Mouse (Mus musculus) liver, adult (tissue): ENCODE measurements around the gene Tex19.2.

Experiments
- GATA4 ChIP-seq: IDR thresholded peaks from 2 replicates; pipeline ENCODE4 v1.6.1; 2014; ENCODE audit warnings: mild to moderate bottlenecking, low read length; ENCODE audit not compliant: insufficient replicate concordance

The Tex19.2 gene

GRCm38 (mm10) chr11:121118577-121118976 is at the start of gene Tex19.2:
TSS of gene Tex19.2 (minus strand) at chr11:121118677.
- TF ChIP-seq GATA4, result no peak

- TF ChIP-seq GATA4, result no peak
Observed at GRCm38 (mm10) chr11:121163751-121164150, 45.3 kb upstream of the Tex19.2 start.

- TF ChIP-seq GATA4, result no peak
Observed at GRCm38 (mm10) chr11:121160636-121161346, 42.3 kb upstream of the Tex19.2 start.

- TF ChIP-seq GATA4, result no peak
Observed at GRCm38 (mm10) chr11:121159971-121160370, 41.5 kb upstream of the Tex19.2 start, which contains the start of gene Uts2r. TSS of gene Uts2r (plus strand) at chr11:121160271.

GRCm38 (mm10) chr11:121156411-121156891 is 38.0 kb upstream of the Tex19.2 start:
- no peak for TF ChIP-seq GATA4

GRCm38 (mm10) chr11:121154203-121154602 is 35.7 kb upstream of the Tex19.2 start:
- TF ChIP-seq GATA4, result no peak

- TF ChIP-seq GATA4, result no peak
Observed at GRCm38 (mm10) chr11:121148193-121148592, 29.7 kb upstream of the Tex19.2 start.

- no peak for TF ChIP-seq GATA4
Observed at GRCm38 (mm10) chr11:121145865-121146264, 27.4 kb upstream of the Tex19.2 start, which contains the start of gene Tex19.1. TSS of gene Tex19.1 (plus strand) at chr11:121146143.

GRCm38 (mm10) chr11:121143325-121144015 is 25.0 kb upstream of the Tex19.2 start:
- no peak for TF ChIP-seq GATA4

- TF ChIP-seq GATA4, result no peak
Observed at GRCm38 (mm10) chr11:121138732-121139131, 20.3 kb upstream of the Tex19.2 start.

- no peak for TF ChIP-seq GATA4
Observed at GRCm38 (mm10) chr11:121137682-121138081, 19.2 kb upstream of the Tex19.2 start.

- TF ChIP-seq GATA4, result no peak
Observed at GRCm38 (mm10) chr11:121134600-121134999, 16.1 kb upstream of the Tex19.2 start.

- TF ChIP-seq GATA4, result no peak
Observed at GRCm38 (mm10) chr11:121129616-121130015, 11.1 kb upstream of the Tex19.2 start.

GRCm38 (mm10) chr11:121127441-121127840 is 9.0 kb upstream of the Tex19.2 start:
- no peak for TF ChIP-seq GATA4

- no peak for TF ChIP-seq GATA4
Observed at GRCm38 (mm10) chr11:121126395-121126794, 7.9 kb upstream of the Tex19.2 start.

- TF ChIP-seq GATA4, result no peak
Observed at GRCm38 (mm10) chr11:121125522-121126172, 7.2 kb upstream of the Tex19.2 start.

GRCm38 (mm10) chr11:121123438-121123837 is 5.0 kb upstream of the Tex19.2 start:
- TF ChIP-seq GATA4, result no peak
